Mouse (Mus musculus): ENCODE data around the gene Cacna1e.

The Cacna1e gene

DNA sequence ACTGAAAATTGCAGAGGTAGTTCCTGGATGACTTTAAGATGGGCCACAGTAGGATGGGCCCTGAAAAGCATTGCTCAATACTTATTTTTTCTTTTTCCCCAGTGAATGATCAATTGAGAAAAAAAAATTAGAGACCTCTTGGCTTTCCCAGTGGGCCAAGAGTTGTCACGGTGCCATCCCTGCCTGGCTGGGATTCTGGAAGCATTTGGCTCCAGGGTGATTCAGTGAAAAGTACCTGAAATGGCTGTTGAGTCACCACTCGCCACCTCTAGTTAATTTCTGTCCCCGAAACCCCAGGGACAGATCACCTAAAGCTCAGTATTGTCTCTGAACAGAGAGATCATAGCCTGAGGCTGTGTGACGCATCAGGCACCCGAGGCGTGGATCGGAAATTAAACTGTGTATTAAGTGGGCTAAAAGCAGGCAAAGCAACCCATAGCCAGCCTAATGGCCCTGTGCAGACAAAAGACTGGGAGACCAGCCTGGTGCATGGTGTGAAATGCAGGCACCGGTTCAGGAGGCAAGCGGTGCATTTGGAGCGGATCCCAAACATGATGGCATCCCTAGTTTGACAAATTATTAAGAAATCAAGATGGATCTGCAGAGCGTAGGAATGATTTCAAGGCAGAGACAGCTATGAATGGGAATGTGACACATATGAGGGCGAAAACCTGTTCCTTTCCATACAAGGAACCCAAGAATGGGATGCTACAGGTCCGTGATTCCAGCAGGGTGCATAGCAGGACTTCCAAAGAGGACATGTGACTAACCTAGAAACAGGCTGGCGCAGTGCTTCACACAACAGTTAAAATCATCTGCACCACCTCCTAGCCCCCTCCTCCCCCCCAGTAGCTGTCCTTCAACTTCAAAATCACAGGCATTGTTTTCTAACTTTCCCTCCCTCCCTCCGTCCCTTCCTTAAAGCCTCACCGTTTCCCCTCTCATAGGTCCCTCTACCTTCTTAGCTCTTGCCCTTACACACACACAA lies 261.3 kb downstream of the Cacna1e start:
- DNase-seq (ENCODE audit: low spot score), result no peak

- no peak for DNase-seq (ENCODE audit: low spot score)
These were observed 266.4 kb downstream of the Cacna1e start for GRCm38 (mm10) chr1:154617743-154618455.

DNA sequence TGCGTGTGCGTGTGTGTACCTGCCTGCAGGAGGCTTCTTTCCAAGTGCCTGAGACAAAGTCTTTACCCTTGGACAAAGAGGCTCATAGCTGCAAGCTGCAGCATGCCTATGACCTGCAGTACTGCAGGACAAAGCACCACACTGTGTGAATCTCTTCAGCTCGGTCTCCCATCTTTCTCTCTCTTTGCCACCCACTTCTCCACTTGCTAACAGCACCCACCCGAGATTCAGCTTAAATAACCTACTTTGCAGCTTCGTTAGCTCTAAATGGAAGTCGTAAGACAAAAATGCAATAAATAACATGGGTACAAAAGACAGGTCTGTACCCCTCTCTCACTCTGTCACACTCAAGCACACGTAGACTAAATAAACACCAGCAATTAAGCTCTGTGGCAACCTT lies 268.5 kb downstream of the Cacna1e start:
- no peak for DNase-seq (ENCODE audit: low spot score)

- DNase-seq (ENCODE audit: low spot score), result no peak
These were observed 275.8 kb downstream of the Cacna1e start for GRCm38 (mm10) chr1:154608516-154608915.

GRCm38 (mm10) chr1:154607406-154607805 lies 276.9 kb downstream of the Cacna1e start:
- no peak for DNase-seq (ENCODE audit: low spot score)

DNA sequence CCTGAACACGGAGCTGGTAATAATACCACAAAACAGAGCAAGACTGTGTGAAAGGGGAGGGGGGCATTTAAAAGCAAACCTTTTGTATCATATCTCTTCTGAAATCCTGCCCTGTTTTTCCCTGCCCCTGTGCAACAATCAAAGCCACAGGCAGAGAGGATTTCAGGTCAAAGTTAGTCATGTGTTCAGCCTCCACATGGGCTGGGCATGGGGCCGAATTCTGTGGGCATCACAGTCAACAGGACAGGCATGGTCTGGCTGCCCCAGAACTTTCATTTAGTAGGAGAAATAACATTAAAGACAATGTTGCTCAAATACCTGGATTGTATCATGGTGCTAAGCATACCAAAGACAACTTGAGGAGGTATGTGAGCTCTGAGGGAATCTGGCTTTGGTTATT lies 278.7 kb downstream of the Cacna1e start:
- DNase-seq (ENCODE audit: low spot score), result no peak

- DNase-seq (ENCODE audit: low spot score), result no peak
These were observed 280.5 kb downstream of the Cacna1e start for GRCm38 (mm10) chr1:154603781-154604180.

DNA sequence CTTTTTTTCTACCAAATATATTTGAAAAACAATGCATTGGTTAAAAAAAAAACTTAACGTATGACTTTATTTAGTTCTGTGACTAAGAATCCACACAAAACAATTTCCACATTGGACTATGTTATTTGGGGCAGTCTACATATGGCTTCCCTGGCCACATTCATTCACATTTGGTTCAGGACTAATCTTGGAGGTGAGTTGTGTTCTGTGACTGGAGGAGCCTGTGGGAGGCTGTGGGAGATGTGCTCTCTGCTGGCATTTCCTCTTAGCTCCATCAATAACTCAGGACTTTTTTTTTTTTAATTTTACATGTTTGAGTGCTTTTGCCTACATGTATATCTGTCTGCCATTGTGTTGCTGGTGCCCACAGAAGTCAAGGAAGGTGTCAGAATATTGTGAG lies 281.8 kb downstream of the Cacna1e start:
- DNase-seq (ENCODE audit: low spot score), result no peak

- no peak for DNase-seq (ENCODE audit: low spot score)
These were observed 301.8 kb downstream of the Cacna1e start for GRCm38 (mm10) chr1:154582516-154582915.

DNA sequence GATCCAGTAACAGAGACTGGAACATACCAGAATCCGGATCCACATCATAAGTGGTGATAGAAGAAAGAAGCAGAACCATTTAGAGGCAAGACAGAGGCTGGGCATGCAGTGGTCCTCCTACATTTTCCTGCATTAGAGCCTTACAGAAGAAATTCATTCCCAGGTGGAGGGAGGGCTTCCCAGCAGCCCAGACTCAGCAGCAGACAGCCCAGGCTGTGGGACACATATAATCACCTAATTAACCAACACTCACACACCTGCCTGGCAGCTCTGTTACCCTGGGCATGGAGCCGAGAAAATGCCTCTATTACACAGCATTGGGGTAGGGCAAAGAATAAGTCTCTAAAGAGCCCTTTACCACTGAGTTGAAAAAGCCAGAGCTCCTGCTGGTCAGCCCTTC lies 304.4 kb downstream of the Cacna1e start:
- DNase-seq (ENCODE audit: low spot score), result no peak

- no peak for DNase-seq (ENCODE audit: low spot score)
These were observed 305.6 kb downstream of the Cacna1e start for GRCm38 (mm10) chr1:154578748-154579147.

- DNase-seq (ENCODE audit: low spot score), result no peak
These were observed 307.9 kb downstream of the Cacna1e start for GRCm38 (mm10) chr1:154576418-154576817.

DNA sequence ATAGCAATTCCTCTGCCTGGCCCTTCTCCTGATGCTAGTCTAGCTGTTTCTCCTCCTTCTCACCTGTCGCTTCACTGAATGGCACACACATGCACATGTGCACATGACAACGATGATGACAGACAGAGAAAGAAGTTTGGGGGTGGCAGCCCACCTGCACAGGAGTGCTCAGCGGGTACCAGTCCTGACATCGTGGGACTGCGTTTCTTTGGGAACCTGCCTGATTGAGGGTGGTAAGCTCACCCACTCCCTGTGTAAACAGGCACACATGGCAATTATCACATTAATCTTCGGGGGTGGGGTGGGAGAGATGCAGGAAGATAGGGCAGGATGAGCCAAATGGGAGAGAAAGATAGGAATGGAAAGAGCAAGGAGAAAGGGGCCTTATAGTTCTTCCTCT lies 318.3 kb downstream of the Cacna1e start:
- DNase-seq (ENCODE audit: low spot score), result no peak

DNA sequence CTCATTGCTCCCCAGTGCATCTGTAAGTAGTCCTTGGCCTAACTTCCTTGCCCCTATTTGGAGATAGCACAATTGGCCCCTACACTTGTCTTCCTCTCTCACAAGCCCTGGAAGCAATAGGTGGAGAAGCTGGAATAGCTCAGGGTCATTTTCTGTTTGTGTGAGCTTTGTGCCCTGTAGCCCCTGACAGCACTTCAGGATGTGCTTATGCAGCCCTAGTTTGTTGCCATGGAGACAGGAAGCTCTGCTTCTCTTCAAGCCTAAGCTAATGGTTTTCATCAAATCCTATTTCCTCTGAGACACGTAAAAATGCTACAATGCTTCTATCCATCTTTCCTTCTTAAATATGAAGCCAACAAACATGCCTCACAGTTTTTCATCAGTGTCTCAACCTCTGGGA lies 328.5 kb downstream of the Cacna1e start:
- DNase-seq (ENCODE audit: low spot score), result no peak

DNA sequence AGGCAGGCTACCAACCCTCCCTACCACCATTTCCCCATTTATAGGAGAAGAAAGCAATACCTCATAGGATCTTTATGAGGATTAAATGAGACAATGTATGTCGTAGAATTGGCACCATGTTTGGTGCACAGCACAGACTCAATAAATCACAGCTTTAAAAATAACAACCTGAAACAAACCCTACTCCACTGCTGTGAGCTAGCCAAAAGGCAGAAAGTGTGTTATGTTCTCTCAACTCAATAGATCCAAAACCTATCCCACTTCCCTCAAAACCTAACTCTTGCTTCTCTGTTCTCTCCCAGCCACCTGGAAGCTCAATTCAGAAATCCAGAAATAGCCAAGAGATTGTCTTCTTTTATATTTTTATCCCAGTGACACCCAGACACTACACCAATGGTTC lies 331.2 kb downstream of the Cacna1e start:
- DNase-seq (ENCODE audit: low spot score), result no peak

DNA sequence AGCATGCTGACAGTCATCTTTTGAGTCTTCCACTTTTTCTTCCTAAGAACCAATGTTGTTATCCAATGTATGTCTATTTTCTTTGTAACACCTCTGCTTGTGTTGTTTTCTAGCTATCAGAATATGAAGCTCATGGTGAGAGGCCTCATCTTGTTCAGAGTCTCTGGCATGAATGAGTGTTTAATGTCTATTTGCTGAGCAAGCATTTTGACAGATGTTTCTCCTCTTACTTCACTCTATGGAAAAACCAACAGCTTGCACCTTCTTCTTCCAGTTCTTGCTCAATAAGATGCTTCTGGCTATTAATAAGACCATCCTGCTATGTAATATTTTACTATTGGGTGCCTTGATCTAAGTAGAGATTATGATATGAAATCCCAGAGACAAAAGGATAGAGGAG lies 346.9 kb downstream of the Cacna1e start:
- DNase-seq (ENCODE audit: low spot score), result no peak

- DNase-seq (ENCODE audit: low spot score), result no peak
These were observed 347.5 kb downstream of the Cacna1e start for GRCm38 (mm10) chr1:154536763-154537162.

- DNase-seq (ENCODE audit: low spot score), result no peak
These were observed 351.0 kb downstream of the Cacna1e start for GRCm38 (mm10) chr1:154532987-154533940.

- no peak for DNase-seq (ENCODE audit: low spot score)
These were observed 354.6 kb downstream of the Cacna1e start for GRCm38 (mm10) chr1:154529666-154530065.

- DNase-seq (ENCODE audit: low spot score), result no peak
These were observed 355.5 kb downstream of the Cacna1e start for GRCm38 (mm10) chr1:154528803-154529202.

DNA sequence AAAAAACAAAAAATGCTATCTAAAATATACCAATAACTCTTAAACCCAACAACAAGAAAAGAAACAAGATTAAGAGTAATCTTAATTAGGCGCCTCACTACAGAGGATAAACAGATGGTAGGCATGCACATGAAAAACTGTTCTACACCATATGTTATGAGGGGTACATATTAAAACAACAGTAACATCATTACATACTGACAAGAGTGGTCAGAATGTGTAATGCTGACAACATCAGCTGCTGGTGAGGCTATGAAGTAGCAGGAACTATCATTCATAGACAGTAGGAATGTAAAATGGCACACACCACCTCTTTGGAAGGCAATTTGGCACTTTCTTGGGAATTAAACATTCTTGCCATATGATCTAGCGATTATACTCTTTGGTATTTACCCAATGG lies 363.6 kb downstream of the Cacna1e start:
- no peak for DNase-seq (ENCODE audit: low spot score)

DNA sequence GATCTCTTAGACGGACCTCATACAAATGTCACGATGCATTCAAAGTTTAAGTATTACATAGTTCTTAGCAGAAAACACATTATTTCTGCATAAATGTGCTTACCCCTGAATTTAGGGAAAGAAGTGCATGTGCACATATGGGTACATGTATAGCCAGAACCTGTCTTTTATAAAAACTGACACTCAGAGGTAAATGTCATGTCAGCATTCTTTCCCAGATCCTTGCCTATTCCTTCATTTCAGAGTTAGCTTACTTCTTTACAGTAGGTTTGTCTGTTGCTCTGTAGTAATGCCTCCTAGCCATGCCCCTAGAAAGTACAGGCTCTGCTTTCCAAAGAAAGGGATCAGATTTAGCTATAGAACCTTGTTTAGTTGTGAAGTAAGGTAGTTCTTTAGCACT lies 369.0 kb downstream of the Cacna1e start:
- DNase-seq (ENCODE audit: low spot score), result no peak

Data from MN1 (cell line).